Mouse (Mus musculus) naive thymus-derived CD4-positive, alpha-beta T cell, adult 2 months (primary cell): ENCODE data around the gene Gm20388.
"Not testable (repeated sequence)": the region's sequence is repeated elsewhere in the genome, so short reads cannot be mapped to it uniquely, and the experiment has no call there.

ENCODE experiments used
- DNase-seq: peaks from one replicate; pipeline ENCODE4 v3.0.0-alpha.2; 2011; ENCODE audit warnings: low read depth

The Gm20388 gene

GRCm38 (mm10) chr8:123044743-123045425 lies 3134.2 kb downstream of the Gm20388 start:
- not testable (repeated sequence) for DNase-seq

- no peak for DNase-seq
These were observed 3136.1 kb downstream of the Gm20388 start for GRCm38 (mm10) chr8:123046706-123047105.

- no peak for DNase-seq
These were observed 3137.2 kb downstream of the Gm20388 start for GRCm38 (mm10) chr8:123047827-123048226.

GRCm38 (mm10) chr8:123048402-123048801 lies 3137.8 kb downstream of the Gm20388 start:
- DNase-seq = no peak

GRCm38 (mm10) chr8:123051458-123051857 lies 3140.8 kb downstream of the Gm20388 start:
- DNase-seq = peak; percentile 55

- no peak for DNase-seq
These were observed 3152.1 kb downstream of the Gm20388 start, which contains the start of gene Spg7 for GRCm38 (mm10) chr8:123062721-123063120. Spg7 (plus strand) TSS chr8:123062942.

GRCm38 (mm10) chr8:123064072-123064471 lies 3153.4 kb downstream of the Gm20388 start:
- no peak for DNase-seq

- no peak for DNase-seq
These were observed 3154.2 kb downstream of the Gm20388 start for GRCm38 (mm10) chr8:123064809-123065213.

- DNase-seq = peak; percentile 97
These were observed 3154.8 kb downstream of the Gm20388 start for GRCm38 (mm10) chr8:123065214-123066100.

GRCm38 (mm10) chr8:123066101-123066683 lies 3155.6 kb downstream of the Gm20388 start:
- DNase-seq = no peak

GRCm38 (mm10) chr8:123071176-123071575 lies 3160.5 kb downstream of the Gm20388 start:
- no peak for DNase-seq

- DNase-seq = no peak
These were observed 3166.6 kb downstream of the Gm20388 start for GRCm38 (mm10) chr8:123077213-123077612.

- no peak for DNase-seq
These were observed 3172.4 kb downstream of the Gm20388 start for GRCm38 (mm10) chr8:123082993-123083392.

GRCm38 (mm10) chr8:123083610-123084009 lies 3173.0 kb downstream of the Gm20388 start:
- DNase-seq = no peak

GRCm38 (mm10) chr8:123087289-123087688 lies 3176.6 kb downstream of the Gm20388 start:
- DNase-seq = no peak

GRCm38 (mm10) chr8:123097216-123097615 lies 3186.6 kb downstream of the Gm20388 start:
- DNase-seq = no peak

GRCm38 (mm10) chr8:123097786-123098584 lies 3187.3 kb downstream of the Gm20388 start:
- DNase-seq = no peak

GRCm38 (mm10) chr8:123100288-123100687 lies 3189.6 kb downstream of the Gm20388 start:
- DNase-seq = no peak

- no peak for DNase-seq
These were observed 3190.6 kb downstream of the Gm20388 start for GRCm38 (mm10) chr8:123101244-123101643.

GRCm38 (mm10) chr8:123101735-123102685 lies 3191.4 kb downstream of the Gm20388 start, which contains the start of gene Rpl13:
Rpl13 (plus strand) TSS chr8:123102350.
- DNase-seq = peak; percentile 88
